Mouse (Mus musculus) heart, postnatal 0 days (tissue): ENCODE measurements around the gene Stmnd1. TPM values are rescaled to one million over a fixed set of nuclear protein-coding genes. Genes with fewer than 3 reads are reported as not detected.

Experiments used
- ATAC-seq: fragments of 200-750 bp; cut with Nextera tagmentation; 2 replicates; pipeline ENCODE4 v1.8.0; 2017; ENCODE audit warnings: low read depth, moderate number of reproducible peaks, moderate library complexity; ENCODE audit not compliant: insufficient read depth
- DNase-seq: peaks from one replicate; pipeline ENCODE4 v3.0.0-alpha.2; 2016; ENCODE audit warnings: low spot score
- H3K27ac ChIP-seq: fragments of 300-500 bp; sonication (generic); 2 replicates; pipeline ENCODE4 v1.5.1; 2014; ENCODE audit warnings: low read depth, mild to moderate bottlenecking
- H3K27me3 ChIP-seq: fragments of 300-500 bp; sonication (generic); 2 replicates; pipeline ENCODE4 v1.6.1; 2014; ENCODE audit warnings: low read length, mixed read lengths; ENCODE audit not compliant: control insufficient read depth, insufficient read depth
- H3K36me3 ChIP-seq: fragments of 300-500 bp; sonication (generic); replicated peaks from 2 replicates; pipeline ENCODE4 v1.6.1; 2014; ENCODE audit warnings: low read length, mixed read lengths; ENCODE audit not compliant: control insufficient read depth, insufficient read depth
- H3K4me1 ChIP-seq: fragments of 300-500 bp; sonication (generic); 2 replicates; pipeline ENCODE4 v1.6.1; 2014; ENCODE audit warnings: antibody characterized with exemption; ENCODE audit not compliant: control insufficient read depth, insufficient read depth
- H3K4me2 ChIP-seq: fragments of 300-500 bp; sonication (generic); 2 replicates; pipeline ENCODE4 v1.6.1; 2014; ENCODE audit warnings: low read depth, mild to moderate bottlenecking, low read length, moderate library complexity
- H3K4me3 ChIP-seq: fragments of 300-500 bp; sonication (generic); 2 replicates; pipeline ENCODE4 v1.5.1; 2014; ENCODE audit warnings: low read depth, low read length
- H3K9ac ChIP-seq: fragments of 300-500 bp; sonication (generic); replicated peaks from 2 replicates; pipeline ENCODE4 v1.6.1; 2014; ENCODE audit warnings: low read depth, low read length, mixed read lengths
- H3K9me3 ChIP-seq: fragments of 300-500 bp; sonication (generic); replicated peaks from 2 replicates; pipeline ENCODE4 v1.6.1; 2016; ENCODE audit warnings: low read length; ENCODE audit not compliant: control insufficient read depth
- CTCF ChIP-seq: IDR thresholded peaks from 2 replicates; pipeline ENCODE4 v1.5.1; 2016; ENCODE audit warnings: antibody characterized with exemption, control low read depth, low read depth
- EP300 ChIP-seq: IDR thresholded peaks from 2 replicates; pipeline ENCODE4 v1.6.1; 2016; ENCODE audit warnings: antibody characterized with exemption, low read depth
- WGBS: fragments of 180-500 bp; shearing (Covaris S2); extraction: QIAGEN DNeasy Blood & Tissue Kit; methylation state at CpG from one replicate; pipeline ENCODE4 v1.1.7; 2014; 5-methylcytosine and 5-hydroxymethylcytosine counted together
- polyA plus RNA-seq: library from polyadenylated mRNA; unstranded; fragments of >200 nt; fragmentation: Nextera tagmentation; extraction: Ambion mirVana; gene quantifications from 2 replicates; pipeline ENCODE4 v1.2.1, GENCODE M21; 2015
- total RNA-seq: library from RNA; depleted of rRNA; stranded (reverse); fragments of >200 nt; gene quantifications from 2 replicates; pipeline ENCODE4 v1.2.3, GENCODE M21; 2014; ENCODE audit warnings: low replicate concordance

Stmnd1 gene
- total and polyA plus RNA-seq, 2 experiments from 2014 or later, result 0.52 TPM; not detected in 1

GRCm38 (mm10) chr13:46288372-46288771 is 14.9 kb downstream of the Stmnd1 start:
- H3K9ac ChIP-seq, result no peak overlapping the region
- no peak overlapping the region for H3K4me2 ChIP-seq
- no peak overlapping the region for H3K27ac ChIP-seq
- no peak overlapping the region for H3K4me3 ChIP-seq
- no peaks in the 10 kb centered on the region for H3K9me3 ChIP-seq
- no peaks in the 10 kb centered on the region for H3K4me1 ChIP-seq
- WGBS, result 81% methylated on average over 5 of the region's 5 CpGs
- H3K27me3 ChIP-seq, result no peaks in the 10 kb centered on the region
- no peaks in the 10 kb centered on the region for H3K36me3 ChIP-seq
- no peak for TF ChIP-seq CTCF
- no peak for TF ChIP-seq EP300
- DNase-seq, result no peak
- ATAC-seq, result no peak

- no peak overlapping the region for H3K9ac ChIP-seq
- no peaks in the 10 kb centered on the region for H3K27me3 ChIP-seq
- H3K27ac ChIP-seq, result no peak overlapping the region
- no peaks in the 10 kb centered on the region for H3K9me3 ChIP-seq
- ATAC-seq (no peak), DNase-seq (no peak)
- no peaks in the 10 kb centered on the region for H3K36me3 ChIP-seq
- TF ChIP-seq EP300 (no peak), CTCF (no peak)
- no peaks in the 10 kb centered on the region for H3K4me1 ChIP-seq
- 83% methylated on average over 1 of the region's 1 CpGs for WGBS
- H3K4me3 ChIP-seq, result no peak overlapping the region
- H3K4me2 ChIP-seq, result no peak overlapping the region
Observed at GRCm38 (mm10) chr13:46290537-46290936, 17.0 kb downstream of the Stmnd1 start.

DNA sequence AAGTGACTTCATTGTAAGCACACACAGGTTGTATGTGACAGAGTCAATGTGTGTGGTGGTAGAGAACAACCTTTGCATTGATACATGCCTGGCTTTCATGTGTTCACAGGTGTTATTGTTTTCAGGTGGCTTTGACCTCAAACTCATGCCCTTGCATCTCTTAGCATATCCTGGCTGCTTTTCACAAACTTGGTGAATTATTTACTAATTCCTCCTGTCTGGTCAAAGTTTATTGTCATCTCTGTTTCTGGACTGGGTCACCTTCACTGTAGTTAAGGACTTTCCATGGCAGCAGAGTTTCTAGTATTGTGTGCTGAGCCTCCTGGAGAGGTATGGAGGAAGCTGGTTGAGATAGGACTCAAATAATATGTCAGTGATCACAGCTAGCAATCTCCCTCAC is 20.8 kb downstream of the Stmnd1 start:
- Histone ChIP-seq H3K4me2 (no peak overlapping the region), H3K4me3 (no peak overlapping the region), H3K4me1 (no peaks in the 10 kb centered on the region), H3K9me3 (no peaks in the 10 kb centered on the region), H3K36me3 (no peaks in the 10 kb centered on the region), H3K27ac (no peak overlapping the region), H3K9ac (no peak overlapping the region), H3K27me3 (no peaks in the 10 kb centered on the region)
- ATAC-seq, result no peak
- DNase-seq, result no peak
- TF ChIP-seq CTCF, result no peak

GRCm38 (mm10) chr13:46297701-46298100 is 24.2 kb downstream of the Stmnd1 start:
- no peaks in the 10 kb centered on the region for H3K4me1 ChIP-seq
- H3K27me3 ChIP-seq, result no peaks in the 10 kb centered on the region
- WGBS, result 92% methylated on average over 4 of the region's 4 CpGs
- DNase-seq, result no peak
- ATAC-seq, result no peak
- no peak overlapping the region for H3K9ac ChIP-seq
- H3K36me3 ChIP-seq, result no peaks in the 10 kb centered on the region
- TF ChIP-seq EP300 (no peak), CTCF (no peak)
- no peaks in the 10 kb centered on the region for H3K9me3 ChIP-seq
- H3K27ac ChIP-seq, result no peak overlapping the region
- H3K4me3 ChIP-seq, result no peak overlapping the region
- no peak overlapping the region for H3K4me2 ChIP-seq

GRCm38 (mm10) chr13:46310790-46311189 is 37.3 kb downstream of the Stmnd1 start:
- TF ChIP-seq CTCF (peak; percentile 78), EP300 (no peak)
- ATAC-seq, result no peak
- peak; percentile 45 for DNase-seq
- H3K9me3 ChIP-seq, result peaks cover under 1% of the 10 kb centered on the region
- no peaks in the 10 kb centered on the region for H3K27me3 ChIP-seq
- peak overlapping the region; percentile 28 for H3K4me2 ChIP-seq
- H3K9ac ChIP-seq, result no peak overlapping the region
- no peak overlapping the region for H3K27ac ChIP-seq
- H3K36me3 ChIP-seq, result no peaks in the 10 kb centered on the region
- no peaks in the 10 kb centered on the region for H3K4me1 ChIP-seq
- H3K4me3 ChIP-seq, result no peak overlapping the region
- 38% methylated on average over 10 of the region's 10 CpGs for WGBS

- no peak for TF ChIP-seq CTCF
- no peak for TF ChIP-seq EP300
- Histone ChIP-seq H3K4me2 (no peak overlapping the region), H3K9ac (no peak overlapping the region), H3K4me1 (no peaks in the 10 kb centered on the region), H3K36me3 (no peaks in the 10 kb centered on the region), H3K27ac (no peak overlapping the region), H3K27me3 (no peaks in the 10 kb centered on the region), H3K4me3 (no peak overlapping the region), H3K9me3 (peaks cover 5% of the 10 kb centered on the region)
- 79% methylated on average over 5 of the region's 5 CpGs for WGBS
- DNase-seq (no peak), ATAC-seq (no peak)
Observed at GRCm38 (mm10) chr13:46313176-46313575, 39.7 kb downstream of the Stmnd1 start.
